Mouse (Mus musculus): ENCODE data around the gene Mvb12a. TPM values are rescaled to one million over a fixed set of nuclear protein-coding genes. Genes with fewer than 3 reads are reported as not detected.

The Mvb12a gene
- total and polyA plus RNA-seq, 2 experiments from 2014 or later: 47.6 to 54.4 TPM

DNA sequence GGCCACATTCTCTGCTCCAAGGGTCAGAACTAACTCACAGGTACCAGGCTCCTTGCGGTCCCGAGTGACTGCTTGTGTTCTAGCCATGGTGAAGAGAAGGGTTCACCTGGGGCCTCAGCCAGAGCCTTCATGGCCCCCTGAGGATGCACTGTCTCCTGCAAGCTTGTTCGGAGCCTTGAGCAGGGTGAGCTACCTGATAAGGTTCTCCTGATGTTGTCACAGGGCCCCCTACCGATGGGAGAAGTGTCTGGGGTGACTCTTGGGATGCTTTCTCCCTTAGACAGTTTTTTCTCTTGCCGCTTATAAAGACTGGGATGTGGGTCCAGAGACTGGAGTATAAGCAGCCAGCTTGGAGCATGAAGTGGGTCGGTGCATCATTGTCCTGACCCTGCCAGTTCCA lies 53.7 kb downstream of the Mvb12a start:
- WGBS: 58% methylated on average over 6 of the region's 6 CpGs
- no peak overlapping the region for H3K9ac ChIP-seq (replicated peaks; ENCODE audit: low read depth, low read length)
- H3K9me3 ChIP-seq (replicated peaks; ENCODE audit: control insufficient read depth, low read length): no peaks in the 10 kb centered on the region
- DNase-seq (ENCODE audit: low spot score) (no peak), ATAC-seq (ENCODE audit: insufficient read depth, low read depth) (no peak)
- TF ChIP-seq EP300 (IDR thresholded peaks at IDR 0.05; ENCODE audit: low read depth) (no peak), CTCF (IDR thresholded peaks at IDR 0.05; ENCODE audit: low read depth) (no peak)
- peaks cover 8% of the 10 kb centered on the region for H3K27me3 ChIP-seq (ENCODE audit: control insufficient read depth, insufficient read depth, low read length)
- no peak overlapping the region for H3K4me2 ChIP-seq (ENCODE audit: low read depth, low read length)
- no peak overlapping the region for H3K27ac ChIP-seq (ENCODE audit: low read depth)
- H3K36me3 ChIP-seq (replicated peaks; ENCODE audit: control insufficient read depth, insufficient read depth, low read length): no peaks in the 10 kb centered on the region
- H3K4me1 ChIP-seq (ENCODE audit: control insufficient read depth, insufficient read depth): peaks cover 12% of the 10 kb centered on the region
- no peak overlapping the region for H3K4me3 ChIP-seq (ENCODE audit: low read depth, low read length)

DNA sequence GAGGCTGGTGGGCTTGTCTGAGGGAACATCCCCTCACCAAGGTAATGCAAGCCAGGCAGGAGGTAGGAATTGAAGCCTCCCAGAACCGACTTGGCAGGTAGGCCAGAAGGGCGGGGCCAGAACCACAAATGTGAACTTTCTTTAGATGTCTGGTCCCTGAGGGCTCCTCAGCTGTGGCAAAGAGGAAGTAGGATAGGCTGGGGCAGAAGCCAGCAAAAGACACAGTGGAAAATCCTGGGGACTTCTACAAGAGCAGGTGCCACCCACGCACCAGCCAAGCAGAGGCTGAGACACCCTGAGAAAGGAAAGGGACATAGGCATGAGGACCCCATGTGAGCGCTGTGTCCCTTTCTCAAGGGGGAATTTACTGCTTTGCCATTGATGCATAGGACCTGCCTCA lies 54.1 kb downstream of the Mvb12a start:
- peaks cover 12% of the 10 kb centered on the region for H3K27me3 ChIP-seq (ENCODE audit: control insufficient read depth, insufficient read depth, low read length)
- no peak overlapping the region for H3K4me2 ChIP-seq (ENCODE audit: low read depth, low read length)
- 74% methylated on average over 4 of the region's 4 CpGs for WGBS
- H3K4me1 ChIP-seq (ENCODE audit: control insufficient read depth, insufficient read depth): peaks cover 11% of the 10 kb centered on the region
- no peaks in the 10 kb centered on the region for H3K36me3 ChIP-seq (replicated peaks; ENCODE audit: control insufficient read depth, insufficient read depth, low read length)
- no peaks in the 10 kb centered on the region for H3K9me3 ChIP-seq (replicated peaks; ENCODE audit: control insufficient read depth, low read length)
- H3K27ac ChIP-seq (ENCODE audit: low read depth): no peak overlapping the region
- H3K9ac ChIP-seq (replicated peaks; ENCODE audit: low read depth, low read length): no peak overlapping the region
- ATAC-seq (ENCODE audit: insufficient read depth, low read depth): no peak
- DNase-seq (ENCODE audit: low spot score): no peak
- TF ChIP-seq CTCF (IDR thresholded peaks at IDR 0.05; ENCODE audit: low read depth): no peak
- no peak overlapping the region for H3K4me3 ChIP-seq (ENCODE audit: low read depth, low read length)

DNA sequence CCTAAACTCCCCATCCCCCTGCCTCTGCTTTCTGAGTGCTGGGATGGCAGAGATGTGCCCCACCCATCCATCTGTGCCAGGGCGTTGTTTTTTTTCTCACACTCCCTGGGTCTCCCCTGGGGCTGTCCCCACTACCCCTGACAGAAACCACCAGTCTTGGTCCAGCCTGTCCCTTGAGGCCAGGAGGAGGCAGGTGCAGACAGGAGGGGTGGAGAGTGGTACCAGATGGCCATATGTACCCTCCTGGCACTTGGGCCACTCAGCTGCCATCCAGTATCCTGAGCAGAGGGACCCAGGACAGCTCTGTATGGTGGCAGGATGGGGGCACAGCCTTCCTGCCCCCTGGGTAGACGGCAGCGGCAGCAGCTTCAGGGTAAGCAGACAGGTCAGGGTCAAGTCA lies 54.7 kb downstream of the Mvb12a start, which contains the start of gene Fam129c:
TSS of gene Fam129c (plus strand) at position 198 of the 400 bp plus-strand sequence.
- Histone ChIP-seq H3K27me3 (ENCODE audit: control insufficient read depth, insufficient read depth, low read length) (peaks cover 19% of the 10 kb centered on the region), H3K4me1 (ENCODE audit: control insufficient read depth, insufficient read depth) (peaks cover 14% of the 10 kb centered on the region), H3K4me2 (ENCODE audit: low read depth, low read length) (no peak within 1 kb of the TSS), H3K9ac (replicated peaks; ENCODE audit: low read depth, low read length) (no peak within 1 kb of the TSS), H3K27ac (ENCODE audit: low read depth) (no peak within 1 kb of the TSS), H3K36me3 (replicated peaks; ENCODE audit: control insufficient read depth, insufficient read depth, low read length) (no peaks in the 10 kb centered on the region), H3K9me3 (replicated peaks; ENCODE audit: control insufficient read depth, low read length) (no peaks in the 10 kb centered on the region), H3K4me3 (ENCODE audit: low read depth, low read length) (no peak within 1 kb of the TSS)
- ATAC-seq (ENCODE audit: insufficient read depth, low read depth): no peak
- WGBS: 82% methylated on average over 3 of the region's 3 CpGs
- no peak for DNase-seq (ENCODE audit: low spot score)
- TF ChIP-seq EP300 (IDR thresholded peaks at IDR 0.05; ENCODE audit: low read depth): no peak
- TF ChIP-seq CTCF (IDR thresholded peaks at IDR 0.05; ENCODE audit: low read depth): no peak

Other genes starting within 250 kb of the Mvb12a start
- 91.3 and 127 TPM in 2 replicates for gene Use1, start 176.1 kb upstream of the Mvb12a start, total RNA-seq (2014; rRNA removed; ENCODE audit: low replicate concordance)
- gene Use1, start 176.1 kb upstream of the Mvb12a start, polyA plus RNA-seq (2015; fragmentation: Nextera tagmentation; extraction: Ambion mirVana): 94.8 and 107 TPM in 2 replicates
- 10.2 and 10.6 TPM in 2 replicates for gene Ocel1, start 171.6 kb upstream of the Mvb12a start, total RNA-seq (2014; rRNA removed; ENCODE audit: low replicate concordance)
- 5.7 and 5.9 TPM in 2 replicates for gene Ocel1, start 171.6 kb upstream of the Mvb12a start, polyA plus RNA-seq (2015; fragmentation: Nextera tagmentation; extraction: Ambion mirVana)
- 162 and 174 TPM in 2 replicates for gene Nr2f6, start 161.0 kb upstream of the Mvb12a start, total RNA-seq (2014; rRNA removed; ENCODE audit: low replicate concordance)
- 38.3 and 40.5 TPM in 2 replicates for gene Nr2f6, start 161.0 kb upstream of the Mvb12a start, polyA plus RNA-seq (2015; fragmentation: Nextera tagmentation; extraction: Ambion mirVana)
- 23.9 and 47.3 TPM in 2 replicates for gene Ushbp1, start 147.1 kb upstream of the Mvb12a start, total RNA-seq (2014; rRNA removed; ENCODE audit: low replicate concordance)
- 21.6 and 22.1 TPM in 2 replicates for gene Ushbp1, start 147.1 kb upstream of the Mvb12a start, polyA plus RNA-seq (2015; fragmentation: Nextera tagmentation; extraction: Ambion mirVana)
- 99.2 and 155 TPM in 2 replicates for gene Babam1, start 146.1 kb upstream of the Mvb12a start, total RNA-seq (2014; rRNA removed; ENCODE audit: low replicate concordance)
- gene Babam1, start 146.1 kb upstream of the Mvb12a start, polyA plus RNA-seq (2015; fragmentation: Nextera tagmentation; extraction: Ambion mirVana): 60.2 and 62.5 TPM in 2 replicates
- 9.5 and 12.1 TPM in 2 replicates for gene Ankle1, start 136.9 kb upstream of the Mvb12a start, total RNA-seq (2014; rRNA removed; ENCODE audit: low replicate concordance)
- gene Ankle1, start 136.9 kb upstream of the Mvb12a start, polyA plus RNA-seq (2015; fragmentation: Nextera tagmentation; extraction: Ambion mirVana): 4.4 and 5.4 TPM in 2 replicates
- 57.7 and 69.8 TPM in 2 replicates for gene Abhd8, start 79.3 kb upstream of the Mvb12a start, total RNA-seq (2014; rRNA removed; ENCODE audit: low replicate concordance)
- gene Abhd8, start 79.3 kb upstream of the Mvb12a start, polyA plus RNA-seq (2015; fragmentation: Nextera tagmentation; extraction: Ambion mirVana): 32.8 and 36.6 TPM in 2 replicates
- gene Mrpl34, start 78.0 kb upstream of the Mvb12a start, total RNA-seq (2014; rRNA removed; ENCODE audit: low replicate concordance): 169 and 188 TPM in 2 replicates
- 284 and 320 TPM in 2 replicates for gene Mrpl34, start 78.0 kb upstream of the Mvb12a start, polyA plus RNA-seq (2015; fragmentation: Nextera tagmentation; extraction: Ambion mirVana)
- 73.5 and 89.9 TPM in 2 replicates for gene Dda1, start 73.7 kb upstream of the Mvb12a start, total RNA-seq (2014; rRNA removed; ENCODE audit: low replicate concordance)
- gene Dda1, start 73.7 kb upstream of the Mvb12a start, polyA plus RNA-seq (2015; fragmentation: Nextera tagmentation; extraction: Ambion mirVana): 62.7 and 66.4 TPM in 2 replicates
- gene Ano8, start 57.0 kb upstream of the Mvb12a start, total RNA-seq (2014; rRNA removed; ENCODE audit: low replicate concordance): 10.8 and 15.0 TPM in 2 replicates
- gene Ano8, start 57.0 kb upstream of the Mvb12a start, polyA plus RNA-seq (2015; fragmentation: Nextera tagmentation; extraction: Ambion mirVana): 0.74 and 0.93 TPM in 2 replicates
- 21.1 and 36.7 TPM in 2 replicates for gene Gtpbp3, start 54.8 kb upstream of the Mvb12a start, total RNA-seq (2014; rRNA removed; ENCODE audit: low replicate concordance)
- gene Gtpbp3, start 54.8 kb upstream of the Mvb12a start, polyA plus RNA-seq (2015; fragmentation: Nextera tagmentation; extraction: Ambion mirVana): 10.3 and 11.3 TPM in 2 replicates
- gene Plvap, start 31.2 kb upstream of the Mvb12a start, total RNA-seq (2014; rRNA removed; ENCODE audit: low replicate concordance): 51.6 and 95.2 TPM in 2 replicates
- 63.4 and 64.8 TPM in 2 replicates for gene Plvap, start 31.2 kb upstream of the Mvb12a start, polyA plus RNA-seq (2015; fragmentation: Nextera tagmentation; extraction: Ambion mirVana)
- gene Ccdc194, start 17.2 kb upstream of the Mvb12a start, total RNA-seq (2014; rRNA removed; ENCODE audit: low replicate concordance): 1.1 TPM in 1 of 2 replicates, not detected in the other
- gene Ccdc194, start 17.2 kb upstream of the Mvb12a start, polyA plus RNA-seq (2015; fragmentation: Nextera tagmentation; extraction: Ambion mirVana): 0.12 and 0.14 TPM in 2 replicates
- 101 and 109 TPM in 2 replicates for gene Bst2, start 5.5 kb upstream of the Mvb12a start, total RNA-seq (2014; rRNA removed; ENCODE audit: low replicate concordance)
- 42.9 and 43.3 TPM in 2 replicates for gene Bst2, start 5.5 kb upstream of the Mvb12a start, polyA plus RNA-seq (2015; fragmentation: Nextera tagmentation; extraction: Ambion mirVana)
- 0.08 TPM in 1 of 2 replicates, not detected in the other for gene Tmem221, start 15.9 kb downstream of the Mvb12a start, total RNA-seq (2014; rRNA removed; ENCODE audit: low replicate concordance)
- 0.23 and 0.37 TPM in 2 replicates for gene Tmem221, start 15.9 kb downstream of the Mvb12a start, polyA plus RNA-seq (2015; fragmentation: Nextera tagmentation; extraction: Ambion mirVana)
- 0.50 TPM in 1 of 2 replicates, not detected in the other for gene Nxnl1, start 23.7 kb downstream of the Mvb12a start, total RNA-seq (2014; rRNA removed; ENCODE audit: low replicate concordance)
- gene Nxnl1, start 23.7 kb downstream of the Mvb12a start, polyA plus RNA-seq (2015; fragmentation: Nextera tagmentation; extraction: Ambion mirVana): 0.12 TPM in 2 replicates
- gene Slc27a1, start 26.0 kb downstream of the Mvb12a start, total RNA-seq (2014; rRNA removed; ENCODE audit: low replicate concordance): 68.4 and 178 TPM in 2 replicates
- 62.1 and 68.5 TPM in 2 replicates for gene Slc27a1, start 26.0 kb downstream of the Mvb12a start, polyA plus RNA-seq (2015; fragmentation: Nextera tagmentation; extraction: Ambion mirVana)
- 333 and 425 TPM in 2 replicates for gene Pgls, start 49.3 kb downstream of the Mvb12a start, total RNA-seq (2014; rRNA removed; ENCODE audit: low replicate concordance)
- 210 and 212 TPM in 2 replicates for gene Pgls, start 49.3 kb downstream of the Mvb12a start, polyA plus RNA-seq (2015; fragmentation: Nextera tagmentation; extraction: Ambion mirVana)
- 0.04 and 12.6 TPM in 2 replicates for gene Fam129c, start 54.7 kb downstream of the Mvb12a start, total RNA-seq (2014; rRNA removed; ENCODE audit: low replicate concordance)
- 0.59 and 1.6 TPM in 2 replicates for gene Fam129c, start 54.7 kb downstream of the Mvb12a start, polyA plus RNA-seq (2015; fragmentation: Nextera tagmentation; extraction: Ambion mirVana)
- gene Colgalt1, start 68.1 kb downstream of the Mvb12a start, total RNA-seq (2014; rRNA removed; ENCODE audit: low replicate concordance): 84.1 and 108 TPM in 2 replicates
- gene Colgalt1, start 68.1 kb downstream of the Mvb12a start, polyA plus RNA-seq (2015; fragmentation: Nextera tagmentation; extraction: Ambion mirVana): 32.7 and 35.4 TPM in 2 replicates
- gene Unc13a, start 128.8 kb downstream of the Mvb12a start, total RNA-seq (2014; rRNA removed; ENCODE audit: low replicate concordance): 0.57 and 1.2 TPM in 2 replicates
- gene Unc13a, start 128.8 kb downstream of the Mvb12a start, polyA plus RNA-seq (2015; fragmentation: Nextera tagmentation; extraction: Ambion mirVana): 0.51 and 0.60 TPM in 2 replicates
- gene Jak3, start 133.4 kb downstream of the Mvb12a start, total RNA-seq (2014; rRNA removed; ENCODE audit: low replicate concordance): 14.6 and 16.9 TPM in 2 replicates
- 5.7 and 5.8 TPM in 2 replicates for gene Jak3, start 133.4 kb downstream of the Mvb12a start, polyA plus RNA-seq (2015; fragmentation: Nextera tagmentation; extraction: Ambion mirVana)
- gene Insl3, start 146.3 kb downstream of the Mvb12a start, total RNA-seq (2014; rRNA removed; ENCODE audit: low replicate concordance): not detected in 2 replicates
- gene Insl3, start 146.3 kb downstream of the Mvb12a start, polyA plus RNA-seq (2015; fragmentation: Nextera tagmentation; extraction: Ambion mirVana): 1.5 and 2.4 TPM in 2 replicates
- gene B3gnt3, start 158.9 kb downstream of the Mvb12a start, total RNA-seq (2014; rRNA removed; ENCODE audit: low replicate concordance): 8.7 TPM in 2 replicates
- gene B3gnt3, start 158.9 kb downstream of the Mvb12a start, polyA plus RNA-seq (2015; fragmentation: Nextera tagmentation; extraction: Ambion mirVana): 6.4 TPM in 2 replicates
- 0.04 and 1.1 TPM in 2 replicates for gene Fcho1, start 182.8 kb downstream of the Mvb12a start, total RNA-seq (2014; rRNA removed; ENCODE audit: low replicate concordance)
- gene Fcho1, start 182.8 kb downstream of the Mvb12a start, polyA plus RNA-seq (2015; fragmentation: Nextera tagmentation; extraction: Ambion mirVana): 0.92 and 1.4 TPM in 2 replicates

All from heart, postnatal 0 days (tissue).